Mouse (Mus musculus) midbrain, postnatal 0 days (tissue): ENCODE measurements around the gene Dctn1. TPM values are rescaled to one million over a fixed set of nuclear protein-coding genes. Genes with fewer than 3 reads are reported as not detected.

ENCODE experiments used
- ATAC-seq: fragments of 200-750 bp; cut with Nextera tagmentation; 2 replicates; pipeline ENCODE4 v1.8.0; 2017; ENCODE audit warnings: moderate number of reproducible peaks, mild to moderate bottlenecking, moderate TSS enrichment, moderate library complexity; ENCODE audit not compliant: low FRiP score
- DNase-seq: peaks from one replicate; pipeline ENCODE4 v3.0.0-alpha.2; 2015; ENCODE audit warnings: low spot score
- H3K27ac ChIP-seq: fragments of 300-500 bp; sonication (generic); 2 replicates; pipeline ENCODE4 v1.5.1; 2014; ENCODE audit warnings: low read depth, mild to moderate bottlenecking, low read length, mixed read lengths
- H3K27me3 ChIP-seq: fragments of 300-500 bp; sonication (generic); 2 replicates; pipeline ENCODE4 v1.6.1; 2014; ENCODE audit warnings: low read length, control low read depth, mixed read lengths; ENCODE audit not compliant: insufficient read depth
- H3K36me3 ChIP-seq: fragments of 300-500 bp; sonication (generic); 2 replicates; pipeline ENCODE4 v1.6.1; 2014; ENCODE audit warnings: low read length, control low read depth, mixed read lengths; ENCODE audit not compliant: insufficient read depth
- H3K4me1 ChIP-seq: fragments of 300-500 bp; sonication (generic); 2 replicates; pipeline ENCODE4 v1.6.1; 2014; ENCODE audit warnings: mild to moderate bottlenecking, control low read depth, antibody characterized with exemption, low read length, mixed read lengths; ENCODE audit not compliant: insufficient read depth
- H3K4me2 ChIP-seq: fragments of 300-500 bp; sonication (generic); 2 replicates; pipeline ENCODE4 v1.6.1; 2014; ENCODE audit warnings: low read depth, mild to moderate bottlenecking, low read length, mixed read lengths; ENCODE audit not compliant: poor library complexity, severe bottlenecking
- H3K4me3 ChIP-seq: fragments of 300-500 bp; sonication (generic); 2 replicates; pipeline ENCODE4 v1.5.1; 2014; ENCODE audit warnings: low read depth, mild to moderate bottlenecking, low read length, moderate library complexity
- H3K9ac ChIP-seq: fragments of 300-500 bp; sonication (generic); replicated peaks from 2 replicates; pipeline ENCODE4 v1.6.1; 2014; ENCODE audit warnings: mild to moderate bottlenecking, low read length, moderate library complexity, mixed read lengths; ENCODE audit not compliant: poor library complexity, severe bottlenecking
- H3K9me3 ChIP-seq: fragments of 300-500 bp; sonication (generic); 2 replicates; pipeline ENCODE4 v1.6.1; 2016; ENCODE audit warnings: low read length, control low read depth
- CTCF ChIP-seq: IDR thresholded peaks from 2 replicates; pipeline ENCODE4 v1.5.1; 2016; ENCODE audit warnings: antibody characterized with exemption, mild to moderate bottlenecking
- WGBS: fragments of 180-500 bp; shearing (Covaris S2); extraction: QIAGEN DNeasy Blood & Tissue Kit; methylation state at CpG from one replicate; pipeline ENCODE4 v1.1.7; 2014; 5-methylcytosine and 5-hydroxymethylcytosine counted together
- polyA plus RNA-seq: library from polyadenylated mRNA; unstranded; fragments of >200 nt; fragmentation: Nextera tagmentation; extraction: Ambion mirVana; gene quantifications from 2 replicates; pipeline ENCODE4 v1.2.1, GENCODE M21; 2015
- total RNA-seq: library from RNA; depleted of rRNA; stranded (reverse); fragments of >200 nt; gene quantifications from 2 replicates; pipeline ENCODE4 v1.2.3, GENCODE M21; 2014; rRNA removed

Gene Dctn1
- total RNA-seq (126 and 129 TPM in 2 replicates), polyA plus RNA-seq (166 TPM in 2 replicates)

DNA sequence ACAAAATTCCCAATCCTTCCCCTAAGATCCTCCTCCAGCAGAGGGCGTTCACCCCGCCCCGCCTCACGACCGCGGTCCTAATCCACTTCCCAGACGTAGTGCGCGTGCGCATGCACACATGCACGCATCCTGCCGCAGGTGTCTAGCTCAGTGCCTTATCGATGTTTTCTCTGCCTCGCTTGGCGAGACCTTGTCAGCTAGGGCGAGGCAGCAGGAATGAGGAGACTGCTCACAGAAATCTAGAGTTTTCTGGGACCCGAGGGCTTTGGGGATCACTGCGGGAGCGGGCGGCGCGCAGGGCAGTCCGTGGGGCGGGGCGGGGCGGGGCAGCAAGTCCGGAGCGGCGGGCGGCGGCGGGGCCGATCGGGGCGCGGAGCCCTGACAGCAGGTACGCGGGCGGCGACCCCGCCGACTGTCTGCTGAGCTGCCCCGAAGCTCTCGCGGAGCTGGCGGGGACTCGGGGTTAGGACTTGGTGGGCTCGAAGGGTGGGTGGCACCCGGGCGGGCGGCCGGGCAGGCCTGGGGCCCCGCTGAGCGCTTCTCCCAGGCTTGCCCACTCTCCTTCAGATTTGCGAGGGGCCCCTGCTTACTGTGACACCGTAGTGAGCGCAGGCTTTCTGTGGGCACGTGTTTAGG, at the start of gene Dctn1:
TSS of gene Dctn1 (plus strand) at position 314 of the 636 bp plus-strand sequence.
- Histone ChIP-seq H3K27ac (peak within 1 kb of the TSS; percentile 91), H3K4me1 (peaks cover 6% of the 10 kb centered on the region; the same call in 1 of the 2 replicates)
- under 1% methylated on average over 58 of the region's 58 CpGs for WGBS

DNA sequence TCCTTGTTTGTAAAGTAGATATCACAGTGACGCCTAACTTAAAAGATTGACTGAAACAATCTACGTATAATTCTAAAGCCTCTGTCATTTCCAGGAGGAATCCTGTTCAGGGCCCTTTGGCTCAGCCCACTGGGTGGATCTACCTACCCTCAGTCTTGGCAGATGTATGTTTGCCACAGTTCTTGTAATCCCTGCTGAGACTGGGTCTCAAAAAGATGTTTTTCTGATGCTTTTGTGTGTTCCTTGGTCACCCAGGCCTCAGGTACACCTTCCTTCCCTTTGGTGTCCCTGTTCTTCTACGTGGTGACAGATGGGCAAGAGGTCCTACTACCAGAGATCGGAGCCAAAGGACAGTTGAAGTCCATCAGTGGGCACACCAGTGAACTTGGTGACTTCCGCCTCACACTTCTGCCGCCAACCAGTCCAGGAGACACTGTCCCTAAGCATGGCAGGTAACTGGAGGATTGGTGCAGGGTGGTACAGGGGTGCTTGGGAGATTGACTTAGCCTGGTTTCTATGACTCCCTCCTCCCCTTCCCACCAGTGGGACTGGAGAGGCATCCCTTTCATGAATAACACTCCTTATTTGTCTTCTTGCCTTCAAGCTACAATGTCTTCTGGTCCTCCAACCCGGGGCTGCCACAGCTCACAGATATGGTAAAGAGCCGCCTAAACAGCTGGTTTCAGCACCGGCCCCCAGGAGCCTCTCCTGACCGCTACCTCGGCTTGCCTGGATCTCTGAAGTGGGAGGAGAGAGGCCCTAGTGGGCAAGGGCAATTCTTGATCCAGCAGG, 49.2 kb upstream of the Dctn1 start:
- H3K4me1 ChIP-seq: peaks cover 9% of the 10 kb centered on the region; the same call in 1 of the 2 replicates

More for the DNA sequence above, at the start of gene Dctn1:
- H3K9me3 ChIP-seq: no peaks in the 10 kb centered on the region
- H3K36me3 ChIP-seq: no peaks in the 10 kb centered on the region
- peak; percentile 87 for ATAC-seq
- peak within 1 kb of the TSS; percentile 67 for H3K4me2 ChIP-seq
- H3K9ac ChIP-seq: peak within 1 kb of the TSS; percentile 82
- DNase-seq: peak; percentile 96
- TF ChIP-seq CTCF: peak; percentile 95
- H3K27me3 ChIP-seq: peaks cover 19% of the 10 kb centered on the region
- peak within 1 kb of the TSS; percentile 83 for H3K4me3 ChIP-seq

DNA sequence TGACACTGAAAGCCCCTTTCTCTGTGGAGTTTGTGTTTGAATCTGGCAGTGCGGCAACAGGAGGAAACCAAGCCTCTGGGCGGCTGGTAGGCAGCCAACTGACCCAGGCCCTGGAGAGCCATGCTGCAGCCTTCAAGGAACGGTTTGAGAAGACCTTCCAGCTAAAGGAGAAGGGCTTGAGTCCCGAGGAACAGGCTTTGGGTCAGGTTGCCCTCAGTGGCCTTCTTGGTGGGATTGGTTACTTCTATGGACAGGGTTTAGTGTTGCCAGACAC, 48.6 kb upstream of the Dctn1 start:
- Histone ChIP-seq H3K27me3 (no peaks in the 10 kb centered on the region), H3K9ac (no peak overlapping the region), H3K4me1 (peaks cover 9% of the 10 kb centered on the region; the same call in 1 of the 2 replicates), H3K4me3 (no peak overlapping the region), H3K4me2 (no peak overlapping the region), H3K36me3 (peaks cover 19% of the 10 kb centered on the region), H3K9me3 (no peaks in the 10 kb centered on the region), H3K27ac (no peak overlapping the region)
- ATAC-seq (no peak), DNase-seq (no peak)
- WGBS: 87% methylated on average over 4 of the region's 4 CpGs
- TF ChIP-seq CTCF: no peak

More for the DNA sequence above, 49.2 kb upstream of the Dctn1 start:
- Histone ChIP-seq H3K9ac (peak overlapping the region; percentile 66), H3K9me3 (no peaks in the 10 kb centered on the region), H3K4me3 (peak overlapping the region; percentile 72), H3K4me2 (peak overlapping the region; percentile 94), H3K27me3 (no peaks in the 10 kb centered on the region), H3K36me3 (peaks cover 19% of the 10 kb centered on the region), H3K27ac (no peak overlapping the region; the same call in 1 of the 2 replicates)
- 75% methylated on average over 11 of the region's 11 CpGs for WGBS
- ATAC-seq: no peak
- TF ChIP-seq CTCF: no peak
- DNase-seq: no peak

DNA sequence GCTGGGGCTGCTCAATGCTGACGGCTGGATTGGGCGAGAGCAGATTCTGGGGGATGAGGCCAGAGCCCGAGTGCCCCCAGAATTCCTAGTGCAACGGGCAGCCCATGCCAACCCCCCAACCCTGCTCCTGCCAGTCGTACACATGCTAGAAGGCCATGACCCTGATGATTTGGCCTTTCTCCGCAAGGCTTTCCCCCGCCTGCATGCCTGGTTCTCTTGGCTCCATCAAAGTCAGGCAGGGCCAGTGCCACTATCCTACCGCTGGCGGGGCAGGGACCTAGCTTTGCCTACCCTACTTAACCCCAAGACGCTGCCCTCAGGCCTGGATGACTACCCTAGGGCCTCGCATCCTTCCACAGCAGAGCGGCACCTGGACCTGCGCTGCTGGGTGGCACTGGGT, 48.1 kb upstream of the Dctn1 start:
- ATAC-seq (no peak), DNase-seq (no peak)
- Histone ChIP-seq H3K9me3 (no peaks in the 10 kb centered on the region), H3K4me2 (no peak overlapping the region), H3K4me1 (peaks cover 9% of the 10 kb centered on the region; the same call in 1 of the 2 replicates), H3K4me3 (no peak overlapping the region), H3K27ac (no peak overlapping the region), H3K36me3 (peaks cover 19% of the 10 kb centered on the region), H3K9ac (no peak overlapping the region), H3K27me3 (no peaks in the 10 kb centered on the region)
- 90% methylated on average over 13 of the region's 13 CpGs for WGBS
- no peak for TF ChIP-seq CTCF

DNA sequence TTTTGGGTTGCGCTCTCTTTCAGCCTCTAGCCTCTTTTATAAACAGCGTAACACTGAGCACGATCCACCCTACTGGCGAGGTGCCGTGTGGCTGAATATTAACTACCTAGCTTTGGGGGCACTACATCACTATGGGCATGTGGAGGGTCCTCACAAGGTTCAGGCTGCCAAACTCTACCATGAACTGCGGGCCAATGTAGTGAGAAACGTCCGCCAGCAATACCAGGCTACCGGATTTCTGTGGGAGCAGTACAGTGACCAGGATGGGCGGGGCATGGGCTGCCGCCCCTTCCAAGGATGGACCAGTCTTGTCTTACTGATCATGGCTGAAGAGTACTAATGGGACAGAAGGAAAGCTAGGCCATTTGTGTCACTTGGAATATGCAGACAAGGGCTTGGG, 47.4 kb upstream of the Dctn1 start:
- DNase-seq (no peak), ATAC-seq (no peak)
- H3K27ac ChIP-seq: no peak overlapping the region

More for the DNA sequence above, 47.4 kb upstream of the Dctn1 start:
- no peaks in the 10 kb centered on the region for H3K9me3 ChIP-seq
- TF ChIP-seq CTCF: no peak; the same call in 1 of the 2 replicates
- H3K9ac ChIP-seq: no peak overlapping the region
- H3K4me3 ChIP-seq: no peak overlapping the region
- H3K27me3 ChIP-seq: no peaks in the 10 kb centered on the region
- H3K4me2 ChIP-seq: no peak overlapping the region
- WGBS: 83% methylated on average over 11 of the region's 11 CpGs
- peaks cover 9% of the 10 kb centered on the region; the same call in 1 of the 2 replicates for H3K4me1 ChIP-seq
- peaks cover 19% of the 10 kb centered on the region for H3K36me3 ChIP-seq
